Mouse (Mus musculus) adrenal gland, postnatal 36 days (tissue): Measurements from ENCODE around the gene Cd24a. TPM values are rescaled to one million over a fixed set of nuclear protein-coding genes. Genes with fewer than 3 reads are reported as not detected.

Experiments used
- DNase-seq, 2 experiments: peaks; one replicate each; pipeline ENCODE4 v3.0.0; 2021; ENCODE audit warnings: mixed read lengths in 1 of 2
- long read RNA-seq, 2 experiments: library from polyadenylated mRNA; stranded (forward); transcript quantifications; one replicate each; pipeline ENCODE4 v2.0.0; 2021; ENCODE audit warnings: borderline sequencing depth in 2 of 2
- total RNA-seq, 2 experiments: library from RNA; stranded (reverse); gene quantifications; 2 replicates each; pipeline ENCODE4 v1.2.3; 2021

Gene Cd24a
- total RNA-seq: 10 to 100 TPM; 28.2 to 40.1 TPM
- long read RNA-seq, experiment 1, transcript Cd24a-201 (2 exons, 1,816 nt): major isoform, 5 of 14 reads
- long read RNA-seq, experiment 1, partial matches to known transcripts: 0 of 14 reads
- long read RNA-seq, experiment 1, other reads (novel, unspliced or antisense): 9 of 14 reads
- long read RNA-seq, experiment 2, transcript Cd24a-201 (2 exons, 1,816 nt): major isoform, 7 of 8 reads
- long read RNA-seq, experiment 2, partial matches to known transcripts: 0 of 8 reads
- long read RNA-seq, experiment 2, other reads (novel, unspliced or antisense): 1 of 8 reads

- no peak for DNase-seq
Observed at GRCm38 (mm10) chr10:43577997-43578331, at the start of gene Cd24a. Cd24a (plus strand) TSS chr10:43578284.

DNA sequence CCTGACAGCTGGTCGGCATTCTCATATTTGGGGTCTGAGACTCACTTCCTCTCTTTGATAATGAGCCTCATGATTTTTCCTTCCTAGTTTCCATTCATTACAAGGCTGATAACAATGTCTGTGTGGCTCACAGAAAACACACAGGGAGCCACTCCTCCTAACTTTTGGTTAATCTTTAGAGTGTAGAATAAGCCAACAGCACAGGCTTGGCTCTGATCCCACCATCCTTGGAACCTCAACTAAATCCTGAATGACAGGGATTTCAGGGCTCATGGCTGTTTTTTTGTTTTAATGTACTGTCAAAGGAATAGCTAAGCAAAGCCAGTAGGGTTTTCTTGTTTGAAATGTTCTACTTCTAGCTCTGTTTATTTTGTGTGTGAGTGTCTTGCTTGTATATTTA is 43.7 kb upstream of the Cd24a start:
- no peak for DNase-seq

DNA sequence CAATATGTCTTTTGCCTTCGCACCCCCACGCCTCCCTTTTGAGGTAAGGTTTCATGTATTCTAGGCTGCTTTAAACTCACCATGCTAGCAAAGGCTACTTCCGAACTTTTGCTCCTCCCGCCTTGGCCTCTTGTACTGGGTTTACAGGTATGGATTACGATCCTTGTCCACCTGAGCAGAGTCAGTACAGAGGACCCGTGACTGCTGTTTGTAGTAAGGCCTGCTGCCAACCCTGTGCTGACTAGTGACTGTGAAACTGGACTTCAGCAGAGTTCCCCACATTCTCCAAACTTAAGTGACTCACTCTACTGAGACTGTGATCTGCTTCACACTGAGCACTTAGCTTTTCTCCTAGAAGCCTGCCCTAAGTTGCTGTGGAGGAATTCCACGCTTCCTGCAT is 40.4 kb upstream of the Cd24a start:
- no peak for DNase-seq

- DNase-seq: no peak
Observed at GRCm38 (mm10) chr10:43538831-43539230, 39.3 kb upstream of the Cd24a start.

- no peak for DNase-seq
Observed at GRCm38 (mm10) chr10:43539746-43540310, 38.3 kb upstream of the Cd24a start.

DNA sequence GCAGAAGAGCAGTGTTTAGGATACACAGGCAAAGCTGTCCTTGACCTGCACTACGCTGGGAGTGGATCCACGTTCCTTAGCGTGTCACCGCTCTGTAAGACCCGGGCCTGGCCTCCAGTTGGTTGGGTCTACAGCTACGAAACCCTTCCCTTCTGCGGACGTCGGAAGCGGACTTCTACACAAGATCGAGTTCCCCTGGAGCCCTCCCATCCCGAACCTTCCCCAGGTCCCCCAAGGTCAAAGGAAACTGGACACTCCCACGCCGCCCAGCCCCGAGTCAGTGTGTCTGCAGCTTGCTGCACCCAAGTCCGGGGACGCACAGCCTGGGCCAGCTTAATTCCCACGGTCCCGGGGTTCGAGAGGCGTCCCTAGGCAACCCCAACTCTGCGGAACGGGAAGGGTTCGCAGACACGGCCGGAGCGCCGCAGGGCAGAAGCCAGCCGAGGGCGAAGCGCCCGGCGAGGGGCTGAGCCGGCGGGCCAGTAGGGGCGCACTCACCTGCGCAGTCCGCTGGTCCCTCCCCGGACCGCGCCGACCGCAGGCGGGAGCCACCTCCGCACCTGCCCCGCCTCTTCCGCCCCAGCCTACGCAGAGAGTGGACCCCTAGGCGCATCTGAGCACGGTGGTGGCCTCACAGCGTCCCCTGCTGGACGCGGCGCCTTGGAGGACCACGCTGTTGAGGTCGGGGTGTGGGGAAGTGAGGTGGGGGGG is 37.5 kb upstream of the Cd24a start, which contains the start of gene 1700021F05Rik:
TSS of gene 1700021F05Rik (minus strand) at position 553 of the 711 bp plus-strand sequence.
- DNase-seq: peak; percentile 97 to 98

- DNase-seq: no peak
Observed at GRCm38 (mm10) chr10:43541153-43541544, 36.9 kb upstream of the Cd24a start.

DNA sequence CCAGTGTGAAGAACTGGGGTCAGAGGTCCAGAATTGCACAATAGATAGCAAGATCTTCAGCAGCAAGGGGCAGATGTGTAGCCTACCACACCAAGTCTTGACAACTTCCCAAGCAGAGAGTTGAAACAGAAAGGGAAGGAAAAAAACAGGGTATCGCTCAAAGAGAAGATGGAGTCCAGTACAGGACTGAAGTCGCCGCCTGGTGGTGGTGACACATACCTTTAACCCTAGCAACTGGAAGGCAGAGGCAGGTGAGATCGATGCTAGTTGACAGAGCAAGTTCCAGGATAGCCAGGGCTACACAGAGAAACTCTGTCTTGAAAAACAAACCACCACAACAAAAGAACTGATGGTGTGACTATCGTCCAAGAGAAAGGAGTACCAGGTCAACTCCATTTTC is 28.7 kb upstream of the Cd24a start:
- no peak for DNase-seq

DNA sequence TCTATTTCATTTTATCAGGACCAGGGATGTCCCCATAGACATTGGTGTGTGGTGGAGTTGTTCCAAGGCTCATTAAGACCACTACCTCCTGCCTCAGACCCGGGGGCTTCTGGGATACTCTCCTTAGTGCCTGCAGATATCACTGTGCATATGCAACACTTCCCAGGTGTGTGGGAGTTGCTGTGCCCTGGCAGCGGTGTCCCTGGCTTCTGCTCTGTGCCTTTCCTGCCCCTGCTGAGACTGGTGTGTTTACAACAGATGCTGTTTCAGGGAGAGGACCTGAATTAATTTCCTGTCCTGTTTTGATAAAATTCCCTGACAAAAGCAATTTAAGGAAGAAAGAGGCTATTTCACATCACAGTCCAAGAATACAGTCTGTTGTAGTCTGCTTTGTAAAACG is 27.2 kb upstream of the Cd24a start:
- no peak for DNase-seq

GRCm38 (mm10) chr10:43551388-43551787 is 26.7 kb upstream of the Cd24a start:
- DNase-seq: no peak

- DNase-seq: no peak
Observed at GRCm38 (mm10) chr10:43557630-43558165, 20.4 kb upstream of the Cd24a start.

DNA sequence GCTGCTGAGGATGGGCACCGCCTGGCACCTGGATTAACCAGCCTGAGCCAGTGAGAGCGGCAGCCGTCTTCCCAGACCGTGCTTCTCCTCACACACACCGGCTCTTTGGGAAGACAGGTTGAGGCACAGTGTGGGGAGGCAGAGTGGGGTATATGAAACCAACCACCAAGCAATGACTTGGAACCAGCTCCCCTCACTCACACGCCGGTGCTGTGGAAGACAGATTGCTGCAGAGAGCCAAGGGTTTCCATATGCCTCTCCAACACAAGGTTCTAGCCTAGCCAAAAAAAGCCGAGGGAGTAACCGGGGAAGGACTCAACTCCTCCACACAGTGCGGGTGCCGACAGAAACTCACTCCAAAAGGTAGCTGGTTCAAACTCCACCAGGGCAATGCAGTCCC is 18.8 kb upstream of the Cd24a start:
- no peak for DNase-seq

GRCm38 (mm10) chr10:43560765-43561164 is 17.3 kb upstream of the Cd24a start:
- DNase-seq: no peak

DNA sequence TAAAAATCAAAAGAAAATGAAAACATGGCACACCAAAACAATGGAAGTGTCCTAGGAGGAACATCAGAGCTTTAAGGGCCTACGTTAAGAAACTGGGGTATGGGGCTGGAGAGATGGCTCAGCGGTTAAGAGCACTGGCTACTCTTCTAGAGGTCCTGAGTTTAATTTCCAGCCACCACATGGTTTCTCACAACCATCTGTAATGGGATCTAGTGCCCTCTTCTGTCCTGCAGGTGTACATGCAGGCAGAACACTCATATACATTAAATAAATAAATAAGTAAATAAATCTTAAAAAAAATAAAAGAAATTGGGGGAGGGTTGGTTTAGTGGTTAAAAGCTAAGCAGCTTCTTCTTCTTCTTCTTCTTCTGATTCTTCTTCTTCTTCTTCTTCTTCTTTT is 16.8 kb upstream of the Cd24a start:
- DNase-seq: no peak

DNA sequence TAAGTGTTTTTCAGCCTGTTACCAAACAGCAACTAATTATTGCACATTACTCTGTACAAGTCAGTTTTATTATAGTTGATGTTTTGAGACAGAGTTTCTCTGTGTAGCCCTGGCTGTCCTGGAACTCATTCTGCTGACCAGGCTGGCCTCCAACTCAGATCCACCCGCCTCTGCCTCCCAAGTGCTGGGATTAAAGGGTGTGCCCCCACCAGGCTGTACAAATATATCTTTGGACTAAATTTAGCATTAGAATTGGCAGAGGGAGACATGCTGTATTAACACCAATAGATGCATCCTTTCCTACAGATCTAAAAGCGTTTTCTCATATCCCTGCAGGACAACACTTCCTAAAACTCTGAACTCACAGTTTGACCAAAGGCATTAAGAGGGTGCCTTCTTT is 3.7 kb upstream of the Cd24a start:
- no peak for DNase-seq

GRCm38 (mm10) chr10:43574956-43575355 is 3.1 kb upstream of the Cd24a start:
- peak; percentile 81 to 85 for DNase-seq

DNA sequence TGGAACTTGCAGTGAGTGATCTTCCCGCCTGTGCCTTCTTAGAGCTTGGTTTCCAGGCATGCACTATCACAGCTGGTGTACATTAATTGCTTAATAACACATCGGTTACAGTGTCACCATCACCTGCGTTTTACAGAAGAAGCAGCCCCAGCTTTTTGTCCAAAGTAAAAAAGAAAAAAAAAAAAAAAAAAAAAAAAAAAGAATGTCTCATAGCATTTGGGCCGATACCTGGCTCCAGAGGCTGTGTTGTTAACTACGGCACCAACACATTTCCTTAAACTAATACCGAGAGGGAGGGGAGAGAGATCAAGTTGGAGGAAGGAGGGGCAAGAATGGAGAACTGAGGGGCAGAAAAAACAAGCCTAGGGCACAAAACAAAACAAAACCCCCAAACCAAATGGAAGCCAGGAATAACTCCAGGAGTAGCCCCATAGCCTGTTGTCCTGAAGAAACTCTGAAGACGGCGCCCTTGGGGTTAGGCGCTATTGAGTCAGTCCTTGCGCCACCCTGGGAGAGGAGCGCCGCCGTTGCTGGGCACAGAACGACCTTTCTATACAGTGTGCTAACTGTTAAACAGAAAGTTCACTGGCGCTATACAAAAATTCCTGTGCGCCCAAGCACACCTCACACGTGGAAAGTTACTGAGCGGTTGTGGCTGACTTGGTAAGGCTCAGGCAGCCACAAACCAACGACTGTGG is 636 bp upstream of the Cd24a start:
- DNase-seq: peak; percentile 48 to 54

DNA sequence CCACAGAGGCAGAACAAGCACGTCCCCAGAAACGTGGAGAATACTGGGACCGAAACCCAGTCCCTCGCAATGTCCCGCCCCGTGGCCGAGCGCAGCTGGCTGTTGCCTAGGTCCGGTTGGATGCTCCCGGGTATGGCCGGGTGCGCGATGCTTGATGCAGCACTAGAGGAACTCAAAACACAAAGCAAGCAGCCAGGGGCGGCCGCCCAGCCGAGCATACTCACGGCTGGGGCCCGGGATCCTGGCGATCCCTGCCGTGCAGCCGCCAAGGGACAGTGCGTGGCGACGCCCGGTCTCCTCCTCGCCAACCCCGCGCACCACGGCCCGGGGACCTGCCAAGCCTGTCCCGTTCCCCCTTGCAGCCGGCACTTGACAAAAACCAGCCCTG is 276 bp downstream of the Cd24a start:
- DNase-seq: peak; percentile 69 to 76

- peak; percentile 68 to 84 for DNase-seq
Observed at GRCm38 (mm10) chr10:43578754-43579380, 783 bp downstream of the Cd24a start.

- peak; percentile 41 to 59 for DNase-seq
Observed at GRCm38 (mm10) chr10:43579381-43580261, 1.5 kb downstream of the Cd24a start.

DNA sequence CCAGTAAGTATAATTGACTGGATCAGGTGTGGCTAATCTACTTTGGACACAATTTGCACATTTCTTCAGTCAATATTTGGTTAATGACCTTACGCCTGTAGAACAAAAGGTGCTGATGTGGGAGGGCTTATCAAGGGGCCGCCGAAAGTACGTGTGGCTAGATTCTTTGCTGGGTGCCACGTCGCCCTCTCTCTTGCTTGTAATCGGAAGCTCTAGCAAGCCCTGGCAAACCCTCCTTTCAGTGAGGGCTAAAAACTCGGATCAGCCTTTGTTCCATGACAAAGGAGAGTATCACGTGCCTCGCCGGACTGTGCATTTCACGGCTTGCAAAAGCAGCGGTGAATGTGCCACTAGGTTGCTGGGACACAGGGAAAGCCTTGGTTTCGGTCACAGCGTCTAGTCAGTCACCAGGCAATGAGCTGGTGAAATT is 2.6 kb downstream of the Cd24a start:
- DNase-seq: peak; percentile 41 to 53
